Mouse (Mus musculus): Measurements from ENCODE around the gene Arl5b. TPM values are rescaled to one million over a fixed set of nuclear protein-coding genes. Genes with fewer than 3 reads are reported as not detected.

The Arl5b gene
- total RNA-seq (2015) (21.2 and 26.4 TPM in 2 replicates), total RNA-seq (2017) (8.5 and 10.9 TPM in 2 replicates)

- ATAC-seq (replicated peaks; ENCODE audit: poor library complexity): peak; percentile 99
Observed at GRCm38 (mm10) chr2:15049117-15049873, at the start of gene Arl5b. Gene Arl5b (plus strand): TSS chr2:15049395.

- no peak for ATAC-seq (replicated peaks; ENCODE audit: poor library complexity)
Observed at GRCm38 (mm10) chr2:15007531-15007930, 41.7 kb upstream of the Arl5b start.

- ATAC-seq (replicated peaks; ENCODE audit: poor library complexity): no peak
Observed at GRCm38 (mm10) chr2:15008072-15008471, 41.1 kb upstream of the Arl5b start.

GRCm38 (mm10) chr2:15026817-15027216 lies 22.4 kb upstream of the Arl5b start:
- no peak for ATAC-seq (replicated peaks; ENCODE audit: poor library complexity)

GRCm38 (mm10) chr2:15027816-15028215 lies 21.4 kb upstream of the Arl5b start:
- ATAC-seq (replicated peaks; ENCODE audit: poor library complexity): no peak

- ATAC-seq (replicated peaks; ENCODE audit: poor library complexity): no peak
Observed at GRCm38 (mm10) chr2:15038705-15039104, 10.5 kb upstream of the Arl5b start.

GRCm38 (mm10) chr2:15040326-15040725 lies 8.9 kb upstream of the Arl5b start:
- ATAC-seq (replicated peaks; ENCODE audit: poor library complexity): peak; percentile 94

- peak; percentile 14 for ATAC-seq (replicated peaks; ENCODE audit: poor library complexity)
Observed at GRCm38 (mm10) chr2:15054496-15054895, 5.3 kb downstream of the Arl5b start.

GRCm38 (mm10) chr2:15054945-15055637 lies 5.9 kb downstream of the Arl5b start, which contains the start of gene Nsun6:
Gene Nsun6 (minus strand): TSS chr2:15055069.
- peak; percentile 95 for ATAC-seq (replicated peaks; ENCODE audit: poor library complexity)

GRCm38 (mm10) chr2:15055741-15056151 lies 6.6 kb downstream of the Arl5b start:
- ATAC-seq (replicated peaks; ENCODE audit: poor library complexity): peak; percentile 5; the same call in 1 of the 2 replicates

- no peak for ATAC-seq (replicated peaks; ENCODE audit: poor library complexity)
Observed at GRCm38 (mm10) chr2:15058227-15058626, 9.0 kb downstream of the Arl5b start.

GRCm38 (mm10) chr2:15060856-15061255 lies 11.7 kb downstream of the Arl5b start:
- ATAC-seq (replicated peaks; ENCODE audit: poor library complexity): no peak

- ATAC-seq (replicated peaks; ENCODE audit: poor library complexity): no peak
Observed at GRCm38 (mm10) chr2:15063815-15064214, 14.6 kb downstream of the Arl5b start.

- no peak for ATAC-seq (replicated peaks; ENCODE audit: poor library complexity)
Observed at GRCm38 (mm10) chr2:15064380-15065269, 15.4 kb downstream of the Arl5b start.

GRCm38 (mm10) chr2:15065447-15065846 lies 16.3 kb downstream of the Arl5b start:
- no peak for ATAC-seq (replicated peaks; ENCODE audit: poor library complexity)

GRCm38 (mm10) chr2:15067091-15067490 lies 17.9 kb downstream of the Arl5b start:
- no peak for ATAC-seq (replicated peaks; ENCODE audit: poor library complexity)

GRCm38 (mm10) chr2:15083702-15084101 lies 34.5 kb downstream of the Arl5b start:
- ATAC-seq (replicated peaks; ENCODE audit: poor library complexity): no peak

GRCm38 (mm10) chr2:15087308-15087707 lies 38.1 kb downstream of the Arl5b start:
- no peak for ATAC-seq (replicated peaks; ENCODE audit: poor library complexity)

- peak; percentile 74 for ATAC-seq (replicated peaks; ENCODE audit: poor library complexity)
Observed at GRCm38 (mm10) chr2:15096514-15097090, 47.4 kb downstream of the Arl5b start.

GRCm38 (mm10) chr2:15104386-15104785 lies 55.2 kb downstream of the Arl5b start:
- peak; percentile 55; the same call in 1 of the 2 replicates for ATAC-seq (replicated peaks; ENCODE audit: poor library complexity)

- ATAC-seq (replicated peaks; ENCODE audit: poor library complexity): no peak
Observed at GRCm38 (mm10) chr2:15111290-15111689, 62.1 kb downstream of the Arl5b start.

All from megakaryocyte progenitor cell, adult 5-6 weeks (primary cell).